Mouse (Mus musculus): ENCODE results near the gene 1110002E22Rik. TPM values are rescaled to one million over a fixed set of nuclear protein-coding genes. Genes with fewer than 3 reads are reported as not detected.

Gene 1110002E22Rik
- 1 to 10 TPM; 1.7 to 2.9 TPM for total RNA-seq (2021)
- long read RNA-seq, experiment 1: 0 reads
- long read RNA-seq, experiment 2: 0 reads

GRCm38 (mm10) chr3:138064732-138065645 is at the start of gene 1110002E22Rik:
Gene 1110002E22Rik, plus strand, starts transcription at chr3:138065052.
- no peak for DNase-seq (ENCODE audit: low spot score in 2 of 2)

- no peak for DNase-seq (ENCODE audit: low spot score in 2 of 2)
These were observed 48.0 kb upstream of the 1110002E22Rik start for GRCm38 (mm10) chr3:138016810-138017209.

GRCm38 (mm10) chr3:138022003-138022402 is 42.8 kb upstream of the 1110002E22Rik start:
- no peak for DNase-seq (ENCODE audit: low spot score in 2 of 2)

GRCm38 (mm10) chr3:138022651-138023050 is 42.2 kb upstream of the 1110002E22Rik start:
- DNase-seq (ENCODE audit: low spot score in 2 of 2): no peak

- DNase-seq (ENCODE audit: low spot score in 2 of 2): no peak
These were observed 38.6 kb upstream of the 1110002E22Rik start for GRCm38 (mm10) chr3:138026286-138026685.

GRCm38 (mm10) chr3:138027575-138028362 is 37.1 kb upstream of the 1110002E22Rik start:
- no peak for DNase-seq (ENCODE audit: low spot score in 2 of 2)

GRCm38 (mm10) chr3:138029351-138029750 is 35.5 kb upstream of the 1110002E22Rik start:
- DNase-seq (ENCODE audit: low spot score in 2 of 2): no peak

GRCm38 (mm10) chr3:138030563-138030962 is 34.3 kb upstream of the 1110002E22Rik start:
- DNase-seq (ENCODE audit: low spot score in 2 of 2): no peak

- DNase-seq (ENCODE audit: low spot score in 2 of 2): no peak
These were observed 30.9 kb upstream of the 1110002E22Rik start for GRCm38 (mm10) chr3:138033986-138034385.

- no peak for DNase-seq (ENCODE audit: low spot score in 2 of 2)
These were observed 23.9 kb upstream of the 1110002E22Rik start for GRCm38 (mm10) chr3:138040938-138041337.

GRCm38 (mm10) chr3:138041591-138042301 is 23.1 kb upstream of the 1110002E22Rik start:
- DNase-seq (ENCODE audit: low spot score in 2 of 2): no peak

- no peak for DNase-seq (ENCODE audit: low spot score in 2 of 2)
These were observed 21.5 kb upstream of the 1110002E22Rik start for GRCm38 (mm10) chr3:138043316-138043715.

GRCm38 (mm10) chr3:138049555-138049954 is 15.3 kb upstream of the 1110002E22Rik start:
- no peak for DNase-seq (ENCODE audit: low spot score in 2 of 2)

- DNase-seq (ENCODE audit: low spot score in 2 of 2): no peak
These were observed 14.1 kb upstream of the 1110002E22Rik start for GRCm38 (mm10) chr3:138050772-138051171.

- DNase-seq (ENCODE audit: low spot score in 2 of 2): no peak
These were observed 13.4 kb upstream of the 1110002E22Rik start for GRCm38 (mm10) chr3:138051431-138051830.

- DNase-seq (ENCODE audit: low spot score in 2 of 2): no peak
These were observed 10.9 kb upstream of the 1110002E22Rik start for GRCm38 (mm10) chr3:138053969-138054368.

- DNase-seq (ENCODE audit: low spot score in 2 of 2): no peak
These were observed 7.9 kb upstream of the 1110002E22Rik start for GRCm38 (mm10) chr3:138056976-138057375.

- DNase-seq (ENCODE audit: low spot score in 2 of 2): no peak
These were observed 6.6 kb upstream of the 1110002E22Rik start for GRCm38 (mm10) chr3:138058226-138058625.

GRCm38 (mm10) chr3:138060429-138060828 is 4.4 kb upstream of the 1110002E22Rik start:
- no peak for DNase-seq (ENCODE audit: low spot score in 2 of 2)

GRCm38 (mm10) chr3:138061205-138061911 is 3.5 kb upstream of the 1110002E22Rik start:
- DNase-seq (ENCODE audit: low spot score in 2 of 2): no peak

- DNase-seq (ENCODE audit: low spot score in 2 of 2): no peak
These were observed 2.2 kb upstream of the 1110002E22Rik start for GRCm38 (mm10) chr3:138062673-138063072.
